Mouse (Mus musculus): ENCODE data around the gene Rpl7a. TPM values are rescaled to one million over a fixed set of nuclear protein-coding genes. Genes with fewer than 3 reads are reported as not detected.

Rpl7a gene
- total and polyA plus RNA-seq, 2 experiments from 2014 or later = 340 to 1,073 TPM

DNA sequence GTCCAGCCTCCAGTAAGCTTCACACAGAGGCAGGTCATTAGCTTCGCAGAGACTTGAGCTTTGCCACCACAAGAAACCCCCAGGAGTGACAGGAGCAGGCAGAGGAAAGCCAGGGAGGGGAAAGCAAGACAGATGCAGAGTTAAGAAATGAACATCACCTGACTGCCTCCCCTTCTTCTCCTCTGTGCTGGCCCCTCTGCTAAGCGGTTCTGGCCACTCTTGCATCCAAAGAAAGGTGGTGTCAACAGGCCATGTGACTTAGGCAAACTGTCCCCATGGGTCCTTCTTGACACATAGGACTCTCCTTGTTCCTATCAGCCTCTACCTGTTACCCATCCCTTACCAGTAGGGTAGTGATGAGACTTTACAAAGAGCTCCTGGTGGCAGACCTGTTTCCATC is 4.6 kb upstream of the Rpl7a start:
- WGBS = 90% methylated on average over 2 of the region's 2 CpGs
- Histone ChIP-seq H3K4me3 (ENCODE audit: low read depth, low read length) (no peak overlapping the region), H3K27ac (ENCODE audit: low read depth) (no peak overlapping the region), H3K9ac (replicated peaks; ENCODE audit: low read depth, low read length) (no peak overlapping the region), H3K4me1 (ENCODE audit: control insufficient read depth, insufficient read depth) (peaks cover 25% of the 10 kb centered on the region), H3K36me3 (replicated peaks; ENCODE audit: control insufficient read depth, insufficient read depth, low read length) (peaks cover 25% of the 10 kb centered on the region), H3K4me2 (ENCODE audit: low read depth, low read length) (no peak overlapping the region), H3K9me3 (replicated peaks; ENCODE audit: control insufficient read depth, low read length) (no peaks in the 10 kb centered on the region), H3K27me3 (ENCODE audit: control insufficient read depth, insufficient read depth, low read length) (no peaks in the 10 kb centered on the region)
- TF ChIP-seq EP300 (IDR thresholded peaks at IDR 0.05; ENCODE audit: low read depth) = no peak
- no peak for TF ChIP-seq CTCF (IDR thresholded peaks at IDR 0.05; ENCODE audit: low read depth)
- ATAC-seq (ENCODE audit: insufficient read depth, low read depth) (no peak), DNase-seq (ENCODE audit: low spot score) (no peak)

DNA sequence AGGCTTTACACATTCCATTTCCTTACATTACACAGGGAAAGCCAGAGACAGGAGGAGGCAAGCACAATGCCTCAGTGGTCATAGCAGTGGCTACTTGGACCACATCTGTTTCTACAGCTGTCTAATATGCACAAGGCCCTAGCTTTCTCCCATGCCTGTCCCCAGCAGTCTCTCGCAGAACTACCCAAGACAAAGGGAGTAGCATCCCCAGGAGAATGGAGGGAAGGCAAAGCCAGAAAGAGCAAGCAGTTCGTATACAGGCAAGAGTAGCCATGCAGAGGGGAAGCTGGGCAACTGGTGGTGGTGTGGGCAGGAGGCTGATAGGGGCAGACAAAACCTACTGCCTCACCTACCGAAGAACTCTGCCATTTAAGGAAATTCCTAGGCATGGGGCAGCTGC is 4.1 kb upstream of the Rpl7a start:
- Histone ChIP-seq H3K9ac (replicated peaks; ENCODE audit: low read depth, low read length) (no peak overlapping the region), H3K9me3 (replicated peaks; ENCODE audit: control insufficient read depth, low read length) (no peaks in the 10 kb centered on the region), H3K4me1 (ENCODE audit: control insufficient read depth, insufficient read depth) (peaks cover 25% of the 10 kb centered on the region), H3K27ac (ENCODE audit: low read depth) (no peak overlapping the region), H3K36me3 (replicated peaks; ENCODE audit: control insufficient read depth, insufficient read depth, low read length) (peaks cover 25% of the 10 kb centered on the region), H3K4me2 (ENCODE audit: low read depth, low read length) (no peak overlapping the region), H3K4me3 (ENCODE audit: low read depth, low read length) (no peak overlapping the region), H3K27me3 (ENCODE audit: control insufficient read depth, insufficient read depth, low read length) (no peaks in the 10 kb centered on the region)
- TF ChIP-seq EP300 (IDR thresholded peaks at IDR 0.05; ENCODE audit: low read depth) (no peak), CTCF (IDR thresholded peaks at IDR 0.05; ENCODE audit: low read depth) (no peak)
- ATAC-seq (ENCODE audit: insufficient read depth, low read depth) (no peak), DNase-seq (ENCODE audit: low spot score) (no peak)
- 86% methylated on average over 3 of the region's 3 CpGs for WGBS

DNA sequence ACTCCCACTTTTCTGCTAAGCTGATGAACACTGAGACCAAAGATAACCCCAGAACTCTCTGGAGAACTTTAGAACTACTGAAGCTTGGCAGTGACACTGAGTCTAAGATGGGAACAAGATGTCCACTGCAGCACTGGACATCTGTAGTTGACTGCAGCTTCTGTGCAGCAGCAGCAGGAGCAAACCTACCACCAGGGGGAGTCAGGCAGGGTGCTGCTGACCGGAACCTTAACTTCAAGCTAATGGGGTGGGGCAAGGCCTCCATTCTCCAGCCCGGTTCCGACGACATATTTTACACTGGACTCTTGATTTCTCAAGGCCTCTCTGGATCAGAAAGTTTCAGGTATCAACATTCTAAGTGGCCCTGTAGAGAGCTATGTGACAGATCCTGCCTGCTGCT is 3.5 kb upstream of the Rpl7a start:
- Histone ChIP-seq H3K9ac (replicated peaks; ENCODE audit: low read depth, low read length) (no peak overlapping the region), H3K36me3 (replicated peaks; ENCODE audit: control insufficient read depth, insufficient read depth, low read length) (peaks cover 29% of the 10 kb centered on the region), H3K4me3 (ENCODE audit: low read depth, low read length) (no peak overlapping the region), H3K27me3 (ENCODE audit: control insufficient read depth, insufficient read depth, low read length) (no peaks in the 10 kb centered on the region), H3K4me2 (ENCODE audit: low read depth, low read length) (no peak overlapping the region), H3K9me3 (replicated peaks; ENCODE audit: control insufficient read depth, low read length) (no peaks in the 10 kb centered on the region), H3K4me1 (ENCODE audit: control insufficient read depth, insufficient read depth) (peaks cover 27% of the 10 kb centered on the region), H3K27ac (ENCODE audit: low read depth) (no peak overlapping the region)
- TF ChIP-seq EP300 (IDR thresholded peaks at IDR 0.05; ENCODE audit: low read depth) (no peak), CTCF (IDR thresholded peaks at IDR 0.05; ENCODE audit: low read depth) (peak; percentile 63)
- DNase-seq (ENCODE audit: low spot score) (no peak), ATAC-seq (ENCODE audit: insufficient read depth, low read depth) (no peak)
- WGBS = 57% methylated on average over 4 of the region's 4 CpGs

DNA sequence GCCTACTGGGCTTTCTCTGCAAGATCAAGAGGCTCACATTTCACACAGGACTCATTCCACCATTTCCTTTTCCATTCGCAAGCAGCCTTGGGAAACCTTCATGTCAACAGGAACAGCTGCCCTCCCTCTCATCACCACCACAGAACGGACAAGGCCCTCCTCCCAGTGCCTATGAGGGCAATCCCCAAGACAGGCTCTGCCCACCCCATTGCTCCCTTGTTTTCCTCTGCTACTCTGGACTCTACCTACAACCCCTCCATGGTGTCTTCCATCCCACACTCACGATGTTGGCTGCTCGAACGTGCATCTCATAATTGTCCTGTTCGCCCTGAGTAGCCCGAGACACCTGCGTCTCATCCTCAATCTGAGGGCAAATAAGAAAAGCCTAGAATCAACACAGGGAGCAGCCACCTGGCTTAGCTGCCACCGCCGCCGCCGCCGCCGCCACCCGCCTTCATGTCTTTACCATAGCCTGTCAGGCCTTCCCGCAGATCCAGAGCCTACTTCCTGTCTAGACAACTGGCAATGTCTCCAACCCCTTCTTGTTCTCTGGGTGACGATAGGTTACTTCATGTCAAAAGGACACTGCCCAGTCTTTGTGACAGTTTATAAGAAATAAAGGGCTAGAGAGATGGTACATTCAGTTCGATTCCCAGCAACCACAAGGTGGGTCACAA is 1.7 kb upstream of the Rpl7a start:
- peak overlapping the region; percentile 21; the same call in 1 of the 2 replicates for H3K9ac ChIP-seq (replicated peaks; ENCODE audit: low read depth, low read length)

DNA sequence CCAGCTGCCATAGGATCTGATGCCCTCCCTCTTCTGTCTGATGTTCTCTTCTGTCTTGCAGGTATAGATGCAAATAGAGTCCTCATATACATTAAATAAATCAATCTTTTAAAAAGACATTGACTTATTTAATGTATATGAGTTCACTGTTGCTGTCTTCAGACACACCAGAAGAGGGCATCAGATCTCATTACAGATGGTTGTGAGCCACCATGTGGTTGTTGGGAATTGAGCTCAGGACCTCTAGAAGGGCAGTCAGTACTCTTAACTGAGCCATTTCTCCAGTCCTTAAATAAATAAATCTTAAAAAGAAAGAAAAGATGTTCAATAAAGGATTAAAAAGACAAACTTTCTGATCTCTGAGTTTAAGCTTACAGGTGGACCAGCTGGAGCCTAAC is 1.2 kb upstream of the Rpl7a start:
- Histone ChIP-seq H3K4me1 (ENCODE audit: control insufficient read depth, insufficient read depth) (peaks cover 23% of the 10 kb centered on the region), H3K36me3 (replicated peaks; ENCODE audit: control insufficient read depth, insufficient read depth, low read length) (peaks cover 52% of the 10 kb centered on the region), H3K27ac (ENCODE audit: low read depth) (peak overlapping the region; percentile 87), H3K4me2 (ENCODE audit: low read depth, low read length) (peak overlapping the region; percentile 67), H3K9ac (replicated peaks; ENCODE audit: low read depth, low read length) (peak overlapping the region; percentile 70), H3K27me3 (ENCODE audit: control insufficient read depth, insufficient read depth, low read length) (no peaks in the 10 kb centered on the region), H3K9me3 (replicated peaks; ENCODE audit: control insufficient read depth, low read length) (no peaks in the 10 kb centered on the region), H3K4me3 (ENCODE audit: low read depth, low read length) (peak overlapping the region; percentile 68)
- DNase-seq (ENCODE audit: low spot score) (no peak), ATAC-seq (ENCODE audit: insufficient read depth, low read depth) (no peak)
- TF ChIP-seq CTCF (IDR thresholded peaks at IDR 0.05; ENCODE audit: low read depth) = no peak
- no peak for TF ChIP-seq EP300 (IDR thresholded peaks at IDR 0.05; ENCODE audit: low read depth)

More for the DNA sequence above, 1.7 kb upstream of the Rpl7a start:
- DNase-seq (ENCODE audit: low spot score) = no peak
- H3K27ac ChIP-seq (ENCODE audit: low read depth) = no peak overlapping the region
- peaks cover 46% of the 10 kb centered on the region for H3K36me3 ChIP-seq (replicated peaks; ENCODE audit: control insufficient read depth, insufficient read depth, low read length)
- TF ChIP-seq CTCF (IDR thresholded peaks at IDR 0.05; ENCODE audit: low read depth) (no peak), EP300 (IDR thresholded peaks at IDR 0.05; ENCODE audit: low read depth) (no peak)
- H3K4me2 ChIP-seq (ENCODE audit: low read depth, low read length) = peak overlapping the region; percentile 67
- ATAC-seq (ENCODE audit: insufficient read depth, low read depth) = no peak
- 73% methylated on average over 18 of the region's 18 CpGs for WGBS
- H3K27me3 ChIP-seq (ENCODE audit: control insufficient read depth, insufficient read depth, low read length) = no peaks in the 10 kb centered on the region
- 0 out of 2 replicates have a peak overlapping the region, but pooled peaks have one; percentile 68 for H3K4me3 ChIP-seq (ENCODE audit: low read depth, low read length)
- H3K9me3 ChIP-seq (replicated peaks; ENCODE audit: control insufficient read depth, low read length) = no peaks in the 10 kb centered on the region
- peaks cover 24% of the 10 kb centered on the region for H3K4me1 ChIP-seq (ENCODE audit: control insufficient read depth, insufficient read depth)

Measured in heart, postnatal 0 days (tissue).